Mouse (Mus musculus): ENCODE data around the gene Dynlt1b.
"Not testable (repeated sequence)": the region's sequence is repeated elsewhere in the genome, so short reads cannot be mapped to it uniquely, and the experiment has no call there.

The Dynlt1b gene

DNA sequence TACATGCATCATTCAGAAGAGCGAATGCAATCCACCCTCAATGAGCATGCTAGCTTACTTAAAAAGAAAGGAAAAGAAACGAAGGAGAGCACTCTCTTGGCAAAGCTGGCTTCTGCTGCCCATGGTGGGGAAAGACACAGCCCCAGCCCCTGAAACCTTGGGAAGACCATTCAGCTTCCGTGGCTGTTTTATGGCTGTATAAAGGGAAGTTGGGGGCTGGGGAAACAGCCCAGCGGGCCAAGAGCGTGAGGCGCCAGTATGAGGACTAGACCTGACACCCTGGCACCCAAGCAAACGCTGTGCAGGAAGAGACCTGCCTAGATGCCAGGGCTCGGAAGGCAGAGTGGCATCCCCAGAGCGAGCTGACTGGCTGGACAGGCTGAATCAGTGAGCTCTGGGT is 35.8 kb downstream of the Dynlt1b start:
- not testable (repeated sequence) for DNase-seq (ENCODE audit: low spot score)

GRCm38 (mm10) chr17:6467638-6468461 is 37.9 kb downstream of the Dynlt1b start:
- peak; percentile 34 for DNase-seq (ENCODE audit: low spot score)

GRCm38 (mm10) chr17:6470031-6470430 is 40.1 kb downstream of the Dynlt1b start:
- not testable (repeated sequence) for DNase-seq (ENCODE audit: low spot score)

DNA sequence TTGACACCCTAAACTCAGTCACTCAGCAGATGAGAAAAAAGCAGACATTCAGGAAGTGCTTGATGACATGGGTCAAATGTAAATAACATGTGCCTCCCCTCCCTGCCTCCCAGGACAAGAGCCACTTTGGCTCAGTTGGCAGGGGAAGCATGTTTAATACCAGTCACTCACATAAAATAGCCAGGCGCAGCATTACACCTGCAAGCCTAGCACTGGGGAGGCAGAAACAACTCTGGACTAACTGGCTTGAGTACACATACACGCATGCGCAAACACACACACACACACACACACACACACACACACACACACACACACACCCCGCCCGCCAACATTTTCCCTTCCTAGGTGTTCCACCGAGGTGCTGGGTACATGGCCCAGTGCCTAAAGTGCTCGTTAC is 40.8 kb downstream of the Dynlt1b start:
- not testable (repeated sequence) for DNase-seq (ENCODE audit: low spot score)

DNA sequence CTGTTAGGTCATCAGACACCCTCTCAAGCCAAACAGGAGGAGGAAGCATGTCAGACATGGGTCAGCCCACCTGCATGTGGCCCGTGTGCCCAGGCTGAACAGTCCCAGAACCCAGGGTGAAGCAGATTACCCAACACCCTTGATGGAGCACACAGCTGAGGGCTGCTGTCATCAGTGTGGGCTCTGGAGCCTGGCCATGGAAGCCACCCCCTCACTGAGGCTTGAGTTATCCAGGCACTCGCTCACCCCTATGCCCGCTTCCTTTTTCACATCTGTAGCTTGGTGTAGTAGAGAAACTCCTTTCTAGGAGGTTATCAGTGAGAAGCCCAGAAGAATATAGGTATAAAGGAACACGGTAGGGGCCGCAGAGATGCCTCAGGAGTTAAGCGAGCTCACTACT is 45.4 kb downstream of the Dynlt1b start:
- not testable (repeated sequence) for DNase-seq (ENCODE audit: low spot score)

DNA sequence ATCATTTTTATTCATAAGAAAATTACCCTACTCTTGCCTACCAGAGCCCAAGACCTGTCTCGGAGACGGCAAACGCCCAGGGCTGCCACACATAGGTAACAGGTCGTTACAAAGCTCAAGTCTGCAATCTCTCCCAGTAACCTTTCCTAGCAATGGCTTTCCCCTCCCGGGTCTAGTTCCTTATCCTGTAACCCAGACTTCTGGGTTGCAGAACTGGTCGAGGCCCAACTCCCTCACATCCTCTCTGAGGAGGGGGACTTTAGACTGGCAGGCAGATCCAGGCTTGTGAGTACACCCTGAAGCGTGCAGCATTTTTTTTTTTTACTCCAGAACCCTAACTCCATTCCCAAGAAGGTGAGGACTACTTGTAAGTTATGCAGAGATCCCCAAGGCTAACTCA is 46.0 kb downstream of the Dynlt1b start:
- DNase-seq (ENCODE audit: low spot score) = not testable (repeated sequence)

GRCm38 (mm10) chr17:6476495-6476947 is 46.6 kb downstream of the Dynlt1b start:
- peak; percentile 79 for DNase-seq (ENCODE audit: low spot score)

- peak; percentile 72 for DNase-seq (ENCODE audit: low spot score)
Measured at GRCm38 (mm10) chr17:6477026-6477425, 47.1 kb downstream of the Dynlt1b start.

GRCm38 (mm10) chr17:6480855-6481589 is 51.1 kb downstream of the Dynlt1b start:
- not testable (repeated sequence) for DNase-seq (ENCODE audit: low spot score)

GRCm38 (mm10) chr17:6481590-6481963 is 51.7 kb downstream of the Dynlt1b start:
- DNase-seq (ENCODE audit: low spot score) = not testable (repeated sequence)

- DNase-seq (ENCODE audit: low spot score) = not testable (repeated sequence)
Measured at GRCm38 (mm10) chr17:6482248-6482647, 52.3 kb downstream of the Dynlt1b start.

Measured in embryo, embryonic 10 days (tissue).